Mouse (Mus musculus) layer of hippocampus, adult 2 months (tissue): Measurements from ENCODE around the gene Iqcn. TPM values are rescaled to one million over a fixed set of nuclear protein-coding genes. Genes with fewer than 3 reads are reported as not detected.

Experiments
- DNase-seq, 2 experiments: peaks; one replicate each; pipeline ENCODE4 v3.0.0; 2022; ENCODE audit warnings: low spot score in 2 of 2
- H3K27ac ChIP-seq: fragments of 200-600 bp; 2 replicates; pipeline ENCODE4 v1.8.1; 2022
- H3K4me3 ChIP-seq: fragments of 200-600 bp; 2 replicates; pipeline ENCODE4 v1.8.1; 2022; ENCODE audit warnings: mild to moderate bottlenecking
- CTCF ChIP-seq: fragments of 200-600 bp; conservative IDR thresholded peaks from 2 replicates; pipeline ENCODE4 v1.8.1; 2022; ENCODE audit warnings: antibody characterized with exemption, mild to moderate bottlenecking, moderate library complexity
- total RNA-seq, 2 experiments: library from RNA; stranded (reverse); gene quantifications; 2 replicates each; pipeline ENCODE4 v1.2.3; 2021

Gene Iqcn
- total RNA-seq, 2 experiments from 2014 or later, result 0.07 to 0.08 TPM

DNA sequence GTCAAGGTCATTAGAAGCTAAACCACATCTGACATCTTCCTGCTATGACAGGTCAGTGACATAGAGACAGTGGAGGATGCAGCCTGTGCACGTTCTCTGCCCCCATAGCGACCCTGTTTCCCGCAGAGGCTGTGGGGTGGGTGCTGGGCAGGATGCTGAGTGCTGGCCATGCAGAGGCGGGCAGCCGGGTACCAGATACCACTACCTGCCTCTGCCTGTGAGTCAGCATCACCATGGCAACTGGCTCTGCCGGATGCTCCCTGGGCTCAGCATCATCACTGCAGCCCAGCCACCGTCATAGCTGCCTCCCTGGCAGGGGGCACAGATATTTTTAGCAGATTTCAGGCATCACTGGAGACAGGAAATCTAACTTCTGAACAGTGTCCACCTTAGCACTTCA, 19.0 kb upstream of the Iqcn start:
- TF ChIP-seq CTCF, result no peak
- H3K4me3 ChIP-seq, result no peak overlapping the region
- H3K27ac ChIP-seq, result peak overlapping the region; percentile 87
- peak; percentile 60 to 85 for DNase-seq

GRCm38 (mm10) chr8:70687576-70687975, 15.7 kb upstream of the Iqcn start:
- no peak for DNase-seq
- Histone ChIP-seq H3K4me3 (no peak overlapping the region), H3K27ac (no peak overlapping the region)
- TF ChIP-seq CTCF, result no peak

DNA sequence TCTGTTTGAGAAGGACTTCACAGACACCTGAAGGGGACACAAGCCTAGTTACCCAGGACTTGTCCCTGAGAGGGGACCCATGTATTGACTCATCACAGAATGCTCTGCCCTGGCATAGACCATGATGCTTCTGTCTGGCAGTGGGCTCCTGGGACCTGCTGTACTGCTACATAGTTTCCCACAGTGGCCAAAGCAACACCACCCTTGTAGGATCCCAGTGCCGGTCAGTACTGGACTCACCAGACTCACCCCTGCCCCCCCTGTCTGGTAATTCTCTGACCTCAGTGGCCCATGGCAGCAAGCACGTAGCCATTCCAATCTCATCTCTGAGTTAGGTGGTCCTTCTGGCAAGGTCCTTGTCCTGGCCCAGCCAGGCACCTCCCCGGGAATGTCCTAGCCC, 15.1 kb upstream of the Iqcn start:
- DNase-seq, result no peak
- Histone ChIP-seq H3K4me3 (no peak overlapping the region), H3K27ac (no peak overlapping the region)
- no peak for TF ChIP-seq CTCF

DNA sequence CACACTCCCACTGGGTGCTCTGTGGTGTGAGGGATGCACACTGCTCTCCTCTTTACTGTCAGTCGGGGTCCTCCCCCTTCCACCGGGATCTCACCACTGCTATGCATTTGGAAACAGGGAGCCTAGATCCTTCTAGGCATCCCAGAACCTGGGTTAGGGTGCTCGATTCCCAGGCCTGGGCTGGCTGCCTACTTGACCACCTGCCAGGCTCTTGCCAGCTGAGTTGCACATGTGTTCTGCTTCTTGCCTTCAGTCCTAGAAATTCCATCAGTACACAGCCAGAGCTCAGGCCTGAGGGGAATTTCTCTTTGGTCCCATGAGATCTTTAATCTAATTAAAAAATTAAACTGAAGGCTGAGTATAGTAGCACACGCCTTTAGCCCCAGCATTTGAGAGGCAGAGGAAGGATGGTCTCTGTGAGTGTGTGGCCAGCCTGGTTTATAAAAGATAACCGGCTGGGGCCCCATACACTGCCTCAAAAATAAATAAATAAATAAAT, 13.3 kb upstream of the Iqcn start:
- DNase-seq, result no peak
- no peak overlapping the region for H3K27ac ChIP-seq
- H3K4me3 ChIP-seq, result no peak overlapping the region
- TF ChIP-seq CTCF, result no peak

GRCm38 (mm10) chr8:70691230-70691629, 12.0 kb upstream of the Iqcn start:
- Histone ChIP-seq H3K4me3 (no peak overlapping the region), H3K27ac (no peak overlapping the region)
- DNase-seq, result no peak
- no peak for TF ChIP-seq CTCF

- peak overlapping the region; percentile 33; the same call in 1 of the 2 replicates for H3K27ac ChIP-seq
- DNase-seq, result no peak
- H3K4me3 ChIP-seq, result peak overlapping the region; percentile 30; the same call in 1 of the 2 replicates
- TF ChIP-seq CTCF, result no peak
Measured at GRCm38 (mm10) chr8:70691727-70692231, 11.5 kb upstream of the Iqcn start.

GRCm38 (mm10) chr8:70693636-70694035, 9.6 kb upstream of the Iqcn start:
- no peak overlapping the region for H3K27ac ChIP-seq
- no peak overlapping the region for H3K4me3 ChIP-seq
- TF ChIP-seq CTCF, result no peak
- no peak for DNase-seq

GRCm38 (mm10) chr8:70695318-70696018, 7.8 kb upstream of the Iqcn start:
- no peak overlapping the region for H3K4me3 ChIP-seq
- H3K27ac ChIP-seq, result peak overlapping the region; percentile 100; the same call in 1 of the 2 replicates
- TF ChIP-seq CTCF, result no peak
- no peak for DNase-seq

DNA sequence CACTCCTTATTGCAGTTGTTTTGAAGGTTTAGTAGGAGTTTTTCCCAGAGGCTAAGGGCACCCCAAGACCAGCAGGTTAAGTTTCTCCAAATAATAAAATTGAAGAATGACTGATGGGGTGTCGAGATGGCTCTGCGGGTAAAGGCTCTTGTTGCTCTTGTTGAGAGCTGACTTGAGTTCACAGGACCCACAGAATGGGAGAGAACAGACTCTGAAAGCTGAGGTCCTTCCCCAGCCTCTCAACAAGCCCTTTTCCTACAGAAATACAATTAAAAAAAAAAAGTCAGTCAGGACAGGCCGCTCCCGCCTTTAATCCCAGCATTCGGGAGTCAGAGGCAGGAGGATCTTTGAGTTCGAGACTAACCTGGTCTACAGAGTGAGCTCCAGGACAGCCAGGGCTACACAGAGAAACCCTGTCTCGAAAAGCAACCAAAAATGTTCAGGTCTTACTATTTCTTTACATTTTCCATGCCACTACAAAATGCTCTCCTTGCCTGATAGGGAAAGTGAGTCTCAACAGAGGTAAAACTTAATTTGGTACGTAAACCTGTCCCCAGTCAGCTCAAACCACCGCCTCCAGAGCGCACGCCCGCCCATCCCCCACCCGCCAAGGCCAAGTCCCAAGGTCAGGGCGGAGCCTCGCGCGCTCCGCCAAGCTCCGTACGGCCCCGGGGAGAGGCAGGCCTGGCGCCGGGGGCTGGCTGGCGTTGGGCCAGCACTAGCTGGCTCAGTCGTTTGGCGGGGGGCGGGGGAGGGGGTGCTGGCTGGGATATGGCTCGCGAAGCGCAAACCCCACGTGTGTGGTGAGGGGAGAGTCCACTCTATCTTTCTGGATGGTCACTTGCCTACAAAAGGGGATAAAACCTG, 7.0 kb upstream of the Iqcn start:
- H3K4me3 ChIP-seq, result peak overlapping the region; percentile 5; the same call in 1 of the 2 replicates
- TF ChIP-seq CTCF, result no peak
- peak overlapping the region; percentile 100 for H3K27ac ChIP-seq
- DNase-seq, result no peak

GRCm38 (mm10) chr8:70696946-70697345, 6.3 kb upstream of the Iqcn start:
- no peak for DNase-seq
- TF ChIP-seq CTCF, result no peak
- H3K4me3 ChIP-seq, result no peak overlapping the region
- peak overlapping the region; percentile 100 for H3K27ac ChIP-seq

DNA sequence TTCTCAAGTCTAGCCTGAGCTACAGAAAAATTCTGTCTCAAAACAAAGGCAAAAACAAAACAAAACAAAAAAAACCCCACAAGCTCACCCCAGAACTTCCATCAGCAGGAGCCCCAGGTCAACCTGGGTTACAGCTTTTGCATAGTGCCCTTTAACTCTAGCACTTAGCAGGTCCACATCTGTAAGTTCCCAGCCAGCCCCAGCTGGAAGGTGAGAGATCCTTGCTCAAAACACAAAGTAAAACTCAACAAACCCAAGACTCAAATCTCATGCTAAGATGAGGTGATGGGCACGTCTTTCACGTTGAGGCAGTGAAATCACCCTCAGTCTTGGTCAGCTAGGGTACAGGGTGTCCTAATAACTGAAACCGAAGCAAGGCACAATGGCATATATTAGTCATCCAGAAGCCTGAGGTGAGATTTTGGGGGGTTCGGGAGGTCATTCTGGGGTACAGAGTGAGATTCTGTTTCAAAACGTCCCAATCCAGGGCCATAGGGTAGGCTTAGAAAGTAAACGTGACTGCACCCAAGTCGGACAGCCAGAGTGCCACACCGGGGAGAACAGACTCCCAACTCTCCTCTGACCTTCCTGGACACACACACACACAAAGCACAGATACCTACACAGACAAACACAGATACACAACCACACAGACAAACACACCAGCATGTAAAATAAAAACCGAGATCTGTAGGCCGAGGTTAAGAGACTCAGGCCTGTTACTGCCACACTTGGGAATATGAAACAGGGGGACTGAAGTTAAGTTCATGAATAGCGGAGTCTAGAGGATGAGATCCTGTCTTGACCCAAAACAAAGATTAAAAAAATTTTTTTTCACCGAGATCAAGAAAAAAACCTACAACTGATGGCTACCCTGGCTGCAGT, 5.6 kb upstream of the Iqcn start:
- no peak for DNase-seq
- Histone ChIP-seq H3K27ac (peak overlapping the region; percentile 100), H3K4me3 (peak overlapping the region; percentile 94)
- TF ChIP-seq CTCF, result no peak
